Mouse (Mus musculus) Muller cell, postnatal 12 days (primary cell): ENCODE data around the gene Mcm7.
"Not testable (repeated sequence)": the region's sequence is repeated elsewhere in the genome, so short reads cannot be mapped to it uniquely, and the experiment has no call there.

Experiments used
- DNase-seq: peaks from one replicate; pipeline ENCODE4 v3.0.0-alpha.2; 2015; ENCODE audit errors: inconsistent ontology term

The Mcm7 gene

DNA sequence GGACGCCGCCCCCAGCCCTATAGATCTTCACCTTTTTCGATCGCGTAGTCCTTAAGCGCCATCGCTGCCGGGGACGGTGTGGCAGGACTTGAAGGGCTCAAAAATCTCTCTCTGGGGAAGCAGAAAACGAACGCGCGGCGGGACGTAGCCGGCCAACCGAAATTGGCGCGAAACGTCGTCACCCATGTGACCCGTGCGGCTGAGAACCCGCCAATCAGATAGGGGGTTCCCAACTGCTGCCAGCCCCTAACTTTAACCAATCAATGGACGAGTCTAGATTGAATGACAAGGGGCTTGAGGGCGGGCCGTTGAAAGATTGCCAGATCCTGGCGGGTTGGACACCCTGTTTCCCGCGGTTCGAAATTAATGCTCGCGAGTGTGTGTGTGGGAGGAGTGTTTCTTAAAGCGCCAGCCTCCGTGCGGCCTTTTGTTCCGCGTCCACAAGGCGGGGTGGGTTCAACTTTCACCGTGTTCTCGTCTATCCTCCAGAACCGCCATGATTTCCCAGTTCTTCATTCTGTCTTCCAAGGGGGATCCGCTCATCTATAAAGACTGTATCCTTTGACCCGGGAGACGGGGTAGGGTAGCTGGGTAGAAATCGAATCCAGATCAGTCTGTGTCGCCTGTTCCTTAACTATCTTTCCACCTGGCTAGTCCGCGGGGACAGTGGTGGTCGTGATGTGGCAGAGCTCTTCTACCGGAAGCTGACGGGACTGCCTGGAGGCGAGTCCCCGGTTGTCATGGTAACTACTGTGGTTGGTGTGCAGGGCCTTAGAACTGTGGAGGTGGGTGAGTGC is at the start of gene Mcm7, which contains the start of gene Ap4m1:
Gene Mcm7, minus strand, starts transcription at position 728 of the 797 bp plus-strand sequence.
Gene Ap4m1, plus strand, starts transcription at position 308 of the 797 bp plus-strand sequence.
- DNase-seq: peak; percentile 98

DNA sequence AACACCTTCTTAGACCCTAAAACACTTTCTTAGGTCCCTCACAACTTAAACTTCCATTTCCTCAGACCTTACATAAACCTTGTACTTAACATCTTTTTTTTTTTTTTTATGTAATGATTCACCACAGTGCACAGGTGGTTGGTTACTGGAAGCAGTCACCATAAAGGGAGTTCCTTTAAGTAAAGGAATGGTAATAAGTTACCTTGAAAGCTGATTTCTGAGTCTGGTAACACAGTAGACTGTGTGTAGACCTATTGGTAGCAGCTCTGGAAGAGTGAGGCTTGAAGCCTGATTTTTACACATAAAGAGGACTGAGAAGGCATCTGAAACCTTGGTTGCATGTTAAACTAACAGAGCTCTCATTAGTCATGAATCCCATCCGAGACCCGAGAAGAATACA is 47.6 kb upstream of the Mcm7 start:
- no peak for DNase-seq

DNA sequence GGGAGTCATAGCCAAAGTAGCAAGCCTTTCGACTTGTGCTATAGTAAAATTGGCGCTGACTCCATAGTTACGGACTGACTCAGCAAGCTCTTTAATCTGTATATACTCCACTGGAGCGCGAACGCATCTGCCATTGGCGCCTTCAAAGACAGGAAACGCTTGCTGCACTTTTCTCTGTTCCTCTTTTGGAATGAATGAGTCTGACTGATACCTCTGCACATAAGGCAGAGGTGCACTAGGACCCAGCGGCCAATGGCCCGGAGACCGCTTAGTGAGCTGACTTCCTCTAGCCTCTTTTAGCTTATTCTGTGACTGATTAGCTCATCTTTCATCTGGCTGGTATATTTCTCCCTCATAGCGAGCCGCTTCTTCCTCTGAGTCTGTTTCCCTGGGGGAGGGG is 44.4 kb upstream of the Mcm7 start:
- not testable (repeated sequence) for DNase-seq

DNA sequence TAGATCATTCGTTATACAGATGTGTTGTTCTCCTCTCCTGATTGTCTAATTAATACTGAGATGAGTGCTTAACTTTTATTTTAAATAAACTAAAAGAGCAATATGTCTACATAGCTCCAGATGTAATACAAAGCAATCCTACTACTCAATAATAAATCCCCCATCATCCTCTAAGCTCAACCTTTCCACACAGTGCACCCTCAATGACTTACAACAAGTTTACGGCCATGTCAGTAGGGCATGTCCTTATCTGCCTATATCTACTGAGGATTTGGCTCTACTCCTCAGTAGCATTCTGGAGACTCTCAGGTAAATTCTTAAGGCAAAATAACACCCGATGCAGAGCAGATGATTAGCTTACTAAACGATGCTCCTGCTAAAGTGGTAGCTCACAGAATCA is 35.7 kb upstream of the Mcm7 start:
- no peak for DNase-seq

DNA sequence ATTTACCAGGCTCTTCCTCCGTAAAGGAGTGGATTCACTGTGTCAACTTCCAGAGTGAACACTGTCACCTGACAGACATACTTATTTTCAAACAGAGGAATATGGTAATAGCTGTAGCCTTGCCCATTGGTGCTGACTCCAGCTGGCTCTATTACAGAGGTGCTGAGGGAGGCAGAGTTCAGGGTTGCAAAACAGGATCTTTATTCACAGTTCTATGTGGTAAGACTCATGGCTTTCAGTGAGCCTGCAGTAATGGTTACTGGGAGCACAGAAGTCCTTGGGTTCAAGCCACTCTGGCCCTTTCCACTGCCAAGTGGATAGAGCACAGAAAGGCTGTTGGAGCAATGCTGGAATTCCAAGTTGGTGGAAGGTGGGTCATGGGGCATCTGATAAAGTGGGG is 35.0 kb upstream of the Mcm7 start:
- DNase-seq: no peak

DNA sequence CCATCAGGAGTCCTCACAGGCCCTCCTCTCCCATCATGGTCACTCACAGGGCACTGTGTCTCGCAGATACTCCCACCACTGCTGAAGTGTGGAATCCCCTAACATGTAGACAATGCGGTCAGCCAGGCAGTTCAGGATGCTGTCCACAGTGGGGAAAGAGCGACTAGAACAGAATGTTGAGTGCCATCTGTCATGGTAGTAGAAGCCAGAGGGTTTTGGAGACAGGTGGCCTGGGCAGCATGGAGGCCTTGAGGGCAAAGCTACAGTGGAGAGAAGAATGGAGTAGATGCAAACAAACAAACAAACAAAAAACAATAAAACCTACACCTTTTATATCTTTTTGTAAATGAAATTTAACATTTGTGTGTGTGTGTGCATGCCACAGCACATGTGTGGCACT is 29.9 kb upstream of the Mcm7 start:
- no peak for DNase-seq

DNA sequence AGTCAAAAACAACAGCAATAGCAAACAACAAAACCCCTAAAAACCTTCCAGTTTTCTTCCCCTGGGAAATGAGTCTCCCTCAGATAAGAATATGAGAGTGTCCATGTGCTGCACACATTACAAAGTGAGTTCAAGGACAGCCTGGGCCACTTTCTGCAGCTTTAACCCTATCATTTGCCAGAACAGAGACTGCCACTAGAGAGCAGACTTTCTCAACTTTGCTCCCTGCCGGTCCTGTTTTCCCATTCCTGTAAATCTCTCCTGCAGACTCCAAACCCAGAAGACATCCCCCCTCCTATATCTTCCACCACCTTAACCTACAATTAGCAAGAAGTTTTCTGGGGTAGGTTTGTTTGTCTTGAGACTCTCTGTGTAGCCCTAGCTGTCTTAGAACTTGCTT is 27.4 kb upstream of the Mcm7 start:
- DNase-seq: no peak

DNA sequence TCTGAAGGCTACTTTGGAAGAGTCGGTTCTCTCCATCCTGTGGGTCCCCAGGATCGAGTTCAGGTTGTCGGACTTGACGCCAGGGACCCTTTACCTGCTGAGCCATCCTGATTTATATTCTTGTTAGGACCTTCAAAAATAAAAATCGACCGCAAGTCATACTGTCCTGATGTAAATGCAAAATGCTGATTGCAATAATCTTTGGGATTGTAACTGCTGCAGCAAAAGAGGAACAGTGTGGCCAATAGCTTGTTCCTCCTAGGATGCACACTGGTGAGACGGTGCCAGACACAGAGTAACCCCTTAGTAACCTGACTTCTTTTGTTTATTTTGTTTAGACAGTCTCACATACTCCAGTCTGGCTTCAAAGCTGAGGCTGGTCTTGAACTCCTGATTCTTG is 23.2 kb upstream of the Mcm7 start:
- no peak for DNase-seq

DNA sequence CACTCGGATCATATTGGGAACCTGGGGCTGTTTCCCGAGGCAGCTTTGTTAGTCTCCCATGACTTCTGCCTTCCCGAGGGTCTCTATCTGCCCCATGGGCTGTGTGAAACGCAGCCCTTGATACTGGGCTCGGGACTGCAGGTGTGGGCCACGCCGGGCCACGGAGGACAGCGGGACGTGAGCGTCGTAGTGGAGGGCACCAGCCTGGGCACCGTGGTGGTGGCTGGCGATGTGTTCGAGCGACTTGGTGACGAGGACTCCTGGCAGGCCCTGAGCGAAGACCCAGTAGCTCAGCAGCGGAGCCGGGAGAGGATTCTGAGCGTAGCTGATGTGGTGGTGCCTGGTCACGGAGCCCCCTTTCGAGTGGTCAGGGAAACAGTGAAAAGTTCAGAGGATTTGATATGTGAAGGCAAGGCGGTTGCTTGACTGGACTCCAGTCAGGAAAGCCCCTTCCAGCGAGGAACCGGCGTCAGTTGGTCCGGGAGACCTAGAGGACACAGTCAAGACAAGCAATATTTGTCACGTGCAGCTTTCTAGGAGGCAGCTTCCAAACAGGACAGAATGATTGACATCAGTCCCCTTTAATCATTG is 22.6 kb upstream of the Mcm7 start:
- DNase-seq: no peak

DNA sequence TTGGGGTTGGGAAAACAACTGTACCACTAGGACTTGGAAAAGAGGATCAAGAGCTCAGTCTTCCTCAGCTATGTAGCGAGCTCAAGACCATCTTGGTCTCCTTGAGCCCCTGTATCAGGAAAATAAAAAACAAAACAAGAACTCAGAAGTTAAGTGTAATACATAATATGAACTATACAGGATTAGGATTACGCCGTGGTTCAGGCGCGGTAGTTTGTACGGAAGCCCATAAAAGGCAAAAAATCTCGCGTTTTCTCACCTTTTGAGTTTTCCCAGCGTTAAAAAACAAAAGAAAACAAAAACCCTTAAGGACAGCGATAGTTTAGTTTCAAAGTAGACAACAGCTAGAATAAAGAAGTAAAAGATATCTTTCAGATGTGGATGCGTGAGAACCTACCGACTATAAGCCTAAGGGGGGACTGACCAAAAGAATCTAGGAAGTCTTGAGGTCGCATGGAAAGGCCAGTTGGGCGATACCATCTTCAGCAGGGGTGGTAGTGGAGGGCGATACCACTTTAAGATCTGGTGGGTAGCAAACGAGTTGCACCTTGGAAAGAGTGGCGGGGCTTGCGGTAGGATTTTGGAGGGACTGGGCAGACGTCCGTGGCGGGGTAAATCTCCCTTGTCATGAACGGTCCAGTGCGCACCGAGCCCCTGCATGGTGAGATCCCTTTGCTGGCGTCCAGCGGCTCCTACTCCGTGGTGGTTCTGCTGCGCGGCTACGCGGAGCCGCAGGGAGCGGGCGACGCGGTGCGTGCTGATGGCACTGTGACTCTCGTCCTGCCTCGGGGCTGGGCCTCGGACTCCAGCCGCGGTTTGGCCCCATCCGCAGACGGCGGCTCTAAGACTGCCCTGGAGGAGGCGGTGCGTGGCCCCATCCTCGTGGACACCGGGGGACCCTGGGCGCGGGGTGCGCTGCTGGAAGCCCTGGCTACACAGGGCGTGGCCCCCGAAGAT is 21.8 kb upstream of the Mcm7 start, which contains the start of gene Mblac1:
Gene Mblac1, plus strand, starts transcription at position 544 of the 957 bp plus-strand sequence.
- peak; percentile 88 for DNase-seq

DNA sequence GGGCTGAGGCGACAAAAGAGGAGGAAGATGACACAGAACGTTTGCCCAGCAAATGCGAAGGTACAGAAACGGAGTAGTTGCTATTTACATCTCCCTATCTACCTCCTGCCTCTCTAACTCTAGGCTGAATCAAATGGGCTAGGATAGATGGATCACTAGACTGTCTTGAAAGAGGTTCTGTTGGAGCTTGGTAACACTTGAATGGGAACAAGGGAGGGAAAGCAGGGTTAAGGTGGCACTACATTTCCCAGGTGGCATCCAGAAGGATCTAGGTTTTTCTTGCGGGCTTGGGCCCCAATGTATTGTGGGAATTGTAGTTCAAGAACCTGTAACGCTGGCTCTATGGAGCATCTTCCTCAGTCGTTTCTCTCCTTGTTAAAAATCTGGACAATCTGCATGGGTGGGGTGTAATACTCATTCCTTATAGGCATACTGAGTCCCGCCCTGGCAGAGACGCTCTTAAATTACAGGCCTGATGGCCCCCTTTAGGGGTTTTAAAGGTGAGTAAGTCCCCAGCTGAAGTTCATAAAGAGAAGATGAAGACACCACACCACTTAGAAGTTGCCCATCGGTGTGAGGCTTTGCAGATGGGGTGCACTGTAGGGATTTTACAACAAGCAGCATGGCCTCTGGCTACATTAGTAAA is 15.6 kb upstream of the Mcm7 start:
- peak; percentile 85 for DNase-seq

DNA sequence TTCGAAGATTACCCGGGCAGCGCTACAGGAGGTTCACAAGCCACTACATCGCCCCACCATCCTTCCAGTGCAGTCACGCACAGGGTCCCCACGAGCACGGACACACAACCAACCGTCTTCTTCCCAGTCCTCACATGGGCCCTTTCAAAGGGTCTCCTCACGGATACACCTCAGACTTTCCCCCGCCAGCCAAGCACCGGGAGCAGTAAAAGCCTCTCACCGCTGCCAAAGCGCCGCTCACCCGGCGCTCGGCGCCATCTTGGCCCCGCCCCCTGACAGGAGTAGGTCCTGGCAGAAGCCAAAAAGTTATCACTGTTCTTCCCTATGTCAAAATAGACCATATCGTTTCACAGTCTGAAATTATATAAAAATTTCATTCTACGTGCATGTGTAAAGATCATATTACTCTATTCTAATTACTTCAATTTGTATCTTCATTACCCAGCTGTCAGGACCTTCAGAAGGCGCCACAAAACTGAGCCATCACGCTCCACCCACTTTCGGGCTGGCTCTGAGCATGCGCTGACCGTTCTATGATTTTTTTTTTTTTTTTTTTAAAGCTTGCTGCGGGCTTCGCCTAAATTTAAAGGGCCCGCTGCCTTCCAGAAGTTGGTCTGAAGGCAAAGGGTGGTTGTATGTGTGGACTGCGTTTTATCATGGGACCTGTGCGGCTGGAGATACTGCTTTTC is 14.9 kb upstream of the Mcm7 start, which contains the start of the genes Taf6 and Cnpy4:
Gene Taf6, minus strand, starts transcription at position 502 of the 689 bp plus-strand sequence.
Gene Cnpy4, plus strand, starts transcription at position 536 of the 689 bp plus-strand sequence.
- DNase-seq: peak; percentile 91

DNA sequence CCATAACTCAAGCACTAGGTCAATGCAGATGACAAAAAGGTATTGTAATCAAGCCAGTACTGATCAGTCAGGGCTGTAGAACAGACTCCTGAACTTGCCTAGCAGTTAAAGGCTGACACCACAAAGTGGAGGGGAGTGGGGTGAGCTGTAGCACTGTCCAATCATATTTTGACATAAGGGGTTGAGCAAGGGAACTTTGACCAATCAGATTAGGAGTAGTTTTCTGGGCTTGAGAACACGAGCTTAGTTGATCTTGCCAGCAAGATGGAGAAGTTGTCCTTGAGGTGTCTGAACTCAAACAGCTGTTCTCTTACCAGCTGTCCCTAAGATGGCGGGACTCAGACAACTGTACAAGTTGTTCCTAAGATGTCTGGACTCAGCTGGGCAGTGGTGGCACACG is 995 bp upstream of the Mcm7 start:
- DNase-seq: no peak

DNA sequence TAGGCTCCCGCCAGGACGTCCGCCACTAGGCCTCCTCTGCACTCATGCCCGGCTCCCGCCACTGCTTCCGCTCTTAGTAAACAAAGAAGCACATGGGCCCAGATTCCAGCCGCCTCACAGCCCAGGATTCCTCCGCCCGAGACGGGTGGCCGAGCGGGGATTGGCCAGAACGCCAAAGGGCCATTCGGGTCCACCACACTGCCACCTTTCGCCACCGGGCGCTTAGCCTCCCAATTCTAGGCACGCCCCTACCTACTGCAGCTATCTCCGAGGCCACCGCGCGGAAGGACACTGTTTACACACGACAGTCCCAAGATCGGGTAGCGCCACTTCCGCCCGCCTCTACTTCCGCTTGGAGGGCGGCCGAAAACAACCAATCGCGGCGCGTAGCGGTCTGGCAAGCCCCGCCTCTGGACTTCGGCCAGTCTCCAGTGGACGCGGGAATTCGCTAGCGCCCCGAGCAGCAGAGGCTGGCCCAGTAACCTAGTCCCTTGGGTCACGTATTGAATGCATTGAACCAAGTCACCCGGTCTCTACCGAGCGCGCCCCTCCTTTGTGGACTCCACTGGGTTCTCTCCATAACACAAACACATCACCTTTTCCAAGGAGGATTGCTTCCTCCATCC is 1.2 kb downstream of the Mcm7 start:
- peak; percentile 98 for DNase-seq

DNA sequence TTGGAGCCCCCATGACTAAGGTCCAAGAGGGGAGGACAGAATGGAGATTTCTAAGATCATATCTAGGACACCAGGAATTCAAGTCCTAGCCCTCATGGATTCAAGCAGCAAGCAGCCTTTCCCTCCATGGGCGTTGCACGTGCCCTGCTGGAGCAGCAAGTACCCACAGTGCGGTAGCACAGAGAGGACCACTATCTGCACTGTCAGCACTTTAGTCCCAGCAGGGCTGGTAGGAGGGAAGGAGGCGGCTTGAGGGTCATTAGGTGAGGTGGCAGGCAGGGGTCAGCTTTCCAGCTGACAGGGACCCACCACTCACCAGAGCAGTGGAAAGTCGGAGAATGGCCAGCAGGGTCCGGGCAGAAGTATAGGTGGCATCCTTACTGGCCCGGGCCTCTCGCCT is 6.6 kb downstream of the Mcm7 start:
- no peak for DNase-seq

DNA sequence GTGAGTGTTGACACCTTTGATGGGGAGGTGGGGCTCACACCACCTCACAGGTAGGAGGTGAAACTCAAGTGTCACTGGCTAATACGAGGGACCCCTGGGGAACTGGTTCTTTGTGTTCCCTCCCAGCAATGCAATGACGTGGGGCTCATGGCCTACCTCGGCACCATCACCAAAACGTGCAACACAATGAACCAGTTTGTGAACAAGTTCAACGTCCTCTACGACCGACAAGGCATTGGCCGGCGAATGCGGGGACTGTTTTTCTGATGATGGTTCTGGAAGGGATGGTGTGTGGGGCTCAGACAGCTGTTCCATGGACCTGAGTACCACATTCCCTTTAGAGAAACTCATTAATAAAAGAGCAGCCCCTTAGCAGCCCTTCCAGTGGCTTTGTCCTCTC is 8.6 kb downstream of the Mcm7 start:
- DNase-seq: no peak

DNA sequence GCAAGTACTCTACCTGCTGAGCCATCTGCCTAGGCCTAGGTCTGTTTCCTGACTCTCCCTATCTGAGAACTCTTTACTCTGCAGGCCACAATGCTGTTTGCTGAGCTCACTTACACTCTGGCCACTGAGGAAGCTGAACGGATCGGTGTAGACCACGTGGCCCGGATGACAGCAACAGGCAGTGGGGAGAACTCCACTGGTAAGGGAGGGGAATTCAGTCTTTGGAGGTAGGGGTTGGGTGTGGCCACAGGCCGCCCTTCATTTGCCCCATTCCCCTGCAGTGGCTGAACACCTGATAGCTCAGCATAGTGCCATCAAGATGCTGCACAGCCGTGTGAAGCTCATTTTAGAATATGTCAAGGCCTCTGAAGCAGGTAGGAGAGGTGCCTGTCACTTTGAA is 9.2 kb downstream of the Mcm7 start:
- no peak for DNase-seq

DNA sequence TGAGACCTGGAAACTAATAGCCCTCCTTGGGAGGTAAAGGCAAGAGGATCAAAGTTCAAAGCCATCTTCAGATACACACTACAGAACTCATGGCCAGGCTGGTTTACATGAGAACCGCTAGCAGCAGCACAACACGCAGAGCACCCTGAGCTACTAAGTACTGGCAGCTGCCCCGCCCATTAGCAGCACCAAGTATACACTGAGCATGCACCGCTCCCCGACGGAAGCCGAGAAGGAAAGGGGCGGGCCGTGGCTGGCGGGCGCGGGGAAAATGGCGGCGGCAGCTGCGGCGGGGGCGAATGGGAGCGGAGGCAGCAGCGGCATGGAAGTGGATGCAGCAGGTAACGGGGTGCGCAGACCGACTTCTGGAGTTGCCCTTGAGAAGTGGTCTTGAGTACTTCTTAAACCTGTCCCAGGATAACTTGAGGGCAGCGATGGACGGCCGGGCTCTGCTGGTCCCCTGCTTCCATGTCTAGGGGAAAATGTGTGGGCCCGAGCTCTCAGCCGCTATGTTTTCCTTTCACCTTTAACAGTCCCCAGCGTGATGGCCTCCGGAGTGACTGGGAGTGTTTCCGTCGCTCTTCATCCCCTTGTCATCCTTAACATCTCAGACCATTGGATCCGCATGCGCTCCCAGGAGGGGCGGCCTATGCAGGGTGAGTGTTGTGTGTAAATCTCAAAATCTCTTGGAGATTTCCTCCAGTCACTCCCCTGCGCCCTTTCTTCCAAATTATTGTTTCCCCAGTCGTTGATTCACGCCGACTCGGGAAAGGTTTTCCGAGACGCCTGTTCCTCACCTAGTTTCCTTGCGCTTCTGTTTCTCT is 11.2 kb downstream of the Mcm7 start, which contains the start of gene Cops6:
Gene Cops6, plus strand, starts transcription at position 230 of the 824 bp plus-strand sequence.
- peak; percentile 91 for DNase-seq

DNA sequence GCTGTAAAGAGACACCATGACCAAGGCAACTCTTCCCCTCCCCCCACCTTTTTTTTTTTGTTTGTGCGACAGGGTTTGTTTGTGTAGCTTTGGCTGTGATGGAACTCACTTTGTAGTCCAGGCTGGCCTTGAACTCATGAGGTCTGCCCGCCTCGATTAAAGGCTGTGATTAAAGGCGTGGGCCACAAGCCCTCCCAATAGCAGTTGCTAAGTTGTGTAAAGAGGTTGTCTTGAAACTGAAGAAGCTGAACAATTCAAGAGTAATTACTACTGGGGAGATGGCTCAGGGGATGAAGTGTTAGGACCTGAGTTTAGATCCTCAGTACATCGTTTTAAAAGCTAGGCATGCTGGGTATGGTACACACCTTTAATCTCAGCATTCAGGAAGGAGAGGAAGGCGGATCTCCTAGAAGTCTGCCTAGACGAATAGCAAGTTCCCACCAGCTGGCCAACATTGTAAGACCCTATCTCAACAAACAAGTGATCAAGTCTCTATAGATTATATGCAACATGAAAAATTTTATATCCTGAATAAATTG is 11.9 kb downstream of the Mcm7 start:
- no peak for DNase-seq
